Mouse (Mus musculus) spleen, embryonic (tissue): ENCODE data around the gene Srl.
"Not testable (repeated sequence)": the region's sequence is repeated elsewhere in the genome, so short reads cannot be mapped to it uniquely, and the experiment has no call there.

Experiments
- CTCF ChIA-PET: fragments of 350-600 bp; sonication (Branson Sonifier 250); formaldehyde crosslinking; loops from one replicate; lab custom pipeline; 2022; lab: Charles Lee

The Srl gene

DNA sequence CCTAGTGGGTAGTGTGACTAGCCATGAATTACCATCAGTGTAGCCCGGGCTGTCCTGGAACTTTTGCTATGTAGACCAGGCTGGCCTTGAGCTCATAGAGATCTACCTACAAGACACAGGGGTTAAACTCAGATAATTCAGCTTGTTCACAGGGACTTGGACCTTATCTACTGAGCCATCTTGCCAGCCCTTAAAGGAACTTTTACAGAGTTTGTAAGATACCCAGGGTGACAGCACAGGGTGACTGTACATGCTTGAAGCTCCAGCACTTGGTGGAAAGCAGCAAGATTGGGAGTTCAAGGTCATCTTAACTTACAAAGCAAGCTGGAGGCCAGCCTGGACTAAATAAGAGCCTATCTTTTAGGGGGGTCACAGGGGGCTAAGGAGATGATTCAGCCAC lies 13.9 kb upstream of the Srl start:
- CTCF ChIA-PET = no interaction called here

DNA sequence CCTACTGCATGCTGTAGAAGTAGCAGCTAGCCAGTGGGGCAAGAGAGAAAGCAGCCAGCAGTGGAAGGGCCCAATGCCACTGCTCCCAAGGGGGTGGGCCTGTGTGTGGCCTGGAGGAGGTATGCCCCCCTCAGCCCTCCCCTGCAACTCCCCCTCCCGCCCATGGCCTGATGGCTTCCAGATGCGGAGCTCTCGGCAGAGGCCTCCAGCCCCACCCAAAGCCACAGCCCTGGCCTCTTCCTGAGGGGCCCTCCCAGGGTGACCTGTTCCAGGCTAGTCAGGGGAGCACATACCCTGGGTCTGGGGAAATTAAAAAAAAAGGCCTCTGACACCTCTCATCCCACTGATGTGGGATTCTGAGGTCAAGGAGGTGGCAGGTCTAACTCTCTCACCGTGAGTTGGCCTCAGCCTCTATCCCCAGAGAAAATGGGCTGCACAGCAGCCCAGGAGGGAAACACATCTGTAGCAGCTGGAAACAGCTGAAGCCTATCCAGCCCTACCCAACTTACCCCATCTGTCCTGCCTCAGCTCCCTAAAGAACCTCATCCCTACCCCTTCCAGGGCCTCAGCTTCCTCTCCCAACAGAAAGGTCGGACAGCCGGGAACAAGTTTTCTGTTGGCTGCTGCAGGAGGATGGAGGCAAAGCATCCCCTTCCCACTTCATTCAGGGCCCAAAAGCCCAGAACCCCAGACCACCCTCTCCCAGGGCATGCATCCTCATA lies 11.4 kb upstream of the Srl start:
- CTCF ChIA-PET = interaction anchor here (0.6 kb wide), 1 partner anchor 57 kb away, joined by 6 read pairs; no protein-coding TSS in a partner anchor

DNA sequence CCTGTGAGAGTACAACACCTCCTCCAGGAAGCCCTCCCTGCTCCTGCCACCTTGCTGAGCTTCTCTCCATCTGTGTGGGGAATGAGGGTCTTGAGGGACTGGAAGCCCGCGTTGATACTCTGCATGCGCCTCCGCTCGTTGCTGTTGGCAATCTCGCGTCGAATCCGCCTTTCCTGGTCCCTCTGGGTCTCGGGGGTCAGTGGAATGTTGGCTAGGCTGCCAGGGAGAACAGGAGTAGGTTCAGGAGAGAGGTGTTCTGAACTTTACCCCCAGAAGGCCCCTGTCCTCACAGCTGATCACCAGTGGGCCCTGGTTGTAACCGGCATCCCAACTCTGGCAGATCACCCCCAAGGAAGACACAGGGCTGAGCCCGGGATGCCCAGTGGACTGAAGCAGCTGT lies 10.3 kb upstream of the Srl start:
- CTCF ChIA-PET = no interaction called here

DNA sequence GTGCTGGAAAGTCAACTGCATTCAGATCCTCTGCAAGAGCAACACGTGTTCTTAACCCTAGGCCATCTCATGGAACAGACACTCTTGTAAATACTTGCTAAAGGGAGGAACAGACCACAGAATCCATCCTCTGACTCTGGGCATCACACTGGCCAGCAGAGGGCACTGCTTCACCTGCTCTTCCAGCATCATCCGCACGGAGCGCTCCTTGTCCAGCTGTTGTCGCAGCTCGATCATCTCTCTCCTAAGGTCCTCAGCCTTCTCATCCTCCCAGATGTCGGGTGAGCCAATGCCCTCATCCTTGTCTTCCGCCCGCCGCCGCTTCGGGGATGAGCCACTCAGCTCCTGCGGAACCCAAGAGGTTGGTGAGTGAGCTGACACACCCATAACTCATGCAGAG lies 9.4 kb upstream of the Srl start:
- CTCF ChIA-PET = interaction anchor here (0.6 kb wide), 1 partner anchor 50 kb away, joined by 3 read pairs; no protein-coding TSS in a partner anchor

DNA sequence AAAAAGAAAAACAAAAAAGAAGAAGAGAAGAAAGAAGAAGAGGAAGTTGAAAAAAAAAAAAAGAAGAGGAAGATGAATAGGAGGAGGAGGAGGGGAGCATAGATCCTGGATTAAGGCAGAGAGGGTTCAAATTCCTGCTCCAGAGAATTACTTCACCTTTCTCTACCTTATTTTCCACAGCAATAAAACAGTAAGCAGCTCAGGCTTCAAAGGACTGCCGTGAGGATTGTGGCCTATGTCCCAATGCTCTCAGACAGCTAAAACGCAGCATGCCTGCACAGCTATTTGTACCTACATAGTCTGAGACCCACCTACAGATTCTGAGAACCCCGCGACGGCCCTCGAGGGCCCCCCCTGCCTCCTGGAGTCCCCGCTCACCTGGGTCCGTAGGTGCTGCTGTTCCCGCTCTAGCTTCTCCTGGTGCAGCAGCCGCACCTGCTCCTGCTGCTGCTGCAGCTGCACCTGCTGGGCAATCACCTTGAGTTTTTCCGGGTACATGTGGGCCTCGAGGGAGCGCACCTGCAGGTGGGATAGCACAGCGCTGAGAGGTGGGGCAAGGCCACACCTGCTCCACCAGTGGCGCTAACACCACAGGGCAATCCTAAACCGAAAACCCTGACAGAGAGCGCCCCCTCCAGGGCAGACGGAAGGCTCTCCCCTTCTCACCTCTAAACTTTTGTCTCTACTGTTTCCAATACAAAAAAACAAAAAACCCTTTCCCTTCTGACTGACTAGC lies 7.5 kb upstream of the Srl start:
- CTCF ChIA-PET = interaction anchor here (0.7 kb wide), 1 partner anchor 61 kb away, joined by 6 read pairs; no protein-coding TSS in a partner anchor

DNA sequence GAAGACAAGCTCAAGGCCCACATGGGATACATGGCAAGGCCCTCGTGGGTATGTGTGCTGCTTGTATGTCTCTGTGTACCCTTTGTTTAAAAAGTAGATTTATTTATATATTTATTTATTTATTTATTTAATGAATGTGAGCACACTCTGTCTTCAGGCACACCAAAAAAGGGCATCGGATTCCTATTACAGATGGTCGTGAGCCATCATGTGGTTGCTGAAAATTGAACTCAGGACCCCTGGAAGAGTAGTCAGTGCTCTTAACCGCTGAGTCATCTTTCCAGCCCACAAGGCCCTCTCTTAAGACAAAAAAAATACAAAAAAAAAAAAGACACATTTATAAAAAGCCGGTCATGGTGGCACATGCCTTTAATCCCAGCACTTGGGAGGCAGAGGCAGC lies 6.0 kb upstream of the Srl start:
- CTCF ChIA-PET = no interaction called here

DNA sequence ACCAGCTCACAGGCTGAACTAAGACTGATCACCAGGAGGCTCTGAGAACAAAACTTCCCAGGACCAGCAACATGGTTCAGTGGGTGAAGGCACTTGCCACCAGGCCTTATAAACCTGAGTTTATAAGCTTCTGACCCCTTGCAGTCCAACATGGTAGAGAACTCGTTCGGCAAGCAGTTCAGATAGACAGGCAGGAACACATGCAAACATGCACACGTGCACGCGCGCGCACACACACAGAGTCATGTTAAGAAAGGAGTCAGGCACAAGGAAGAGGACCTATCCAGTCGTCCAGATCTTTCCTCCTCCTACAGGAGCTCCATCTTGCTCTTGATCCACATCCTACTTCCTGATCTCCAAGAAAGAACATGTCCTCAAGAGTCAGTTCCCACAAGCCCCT lies 5.2 kb upstream of the Srl start:
- CTCF ChIA-PET = no interaction called here

DNA sequence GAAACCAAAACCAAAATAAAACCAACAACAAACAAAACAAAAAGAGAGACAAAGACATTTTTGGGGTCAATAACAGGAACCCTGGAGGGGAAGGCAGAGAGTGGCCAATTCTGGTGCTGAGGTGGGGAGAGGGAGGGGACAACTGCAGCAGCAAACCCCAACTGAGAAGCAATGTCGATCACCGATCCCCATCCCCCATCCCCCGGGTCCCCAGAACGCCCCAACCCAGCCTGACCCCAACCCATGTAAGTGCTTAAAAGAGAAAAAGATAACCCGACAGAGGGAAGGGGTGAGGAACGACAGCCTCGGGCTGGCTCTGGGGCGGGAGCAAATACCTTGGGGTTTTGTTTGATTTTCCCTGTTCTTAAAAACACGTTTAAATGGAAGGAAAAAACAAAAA lies 3.2 kb upstream of the Srl start:
- CTCF ChIA-PET = no interaction called here

DNA sequence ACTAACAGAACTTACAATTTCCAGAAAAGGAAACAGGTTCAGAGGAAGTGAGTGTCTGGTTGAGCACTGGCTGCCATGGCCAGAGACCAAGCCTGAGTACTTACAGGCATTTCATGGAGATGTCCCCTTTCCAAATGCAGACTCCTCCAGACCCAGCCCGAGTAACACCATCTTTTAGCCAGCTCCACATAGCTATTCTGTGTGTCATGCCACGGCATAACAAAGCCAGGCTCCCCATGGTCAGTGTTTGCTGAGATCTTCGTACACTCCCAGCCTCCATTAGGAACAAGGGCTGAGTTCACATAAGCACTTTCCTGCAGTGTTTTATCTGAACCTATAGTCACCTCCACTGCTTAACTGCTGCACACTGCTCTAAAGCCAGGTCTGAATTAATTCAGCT lies 1.6 kb upstream of the Srl start:
- CTCF ChIA-PET = no interaction called here

DNA sequence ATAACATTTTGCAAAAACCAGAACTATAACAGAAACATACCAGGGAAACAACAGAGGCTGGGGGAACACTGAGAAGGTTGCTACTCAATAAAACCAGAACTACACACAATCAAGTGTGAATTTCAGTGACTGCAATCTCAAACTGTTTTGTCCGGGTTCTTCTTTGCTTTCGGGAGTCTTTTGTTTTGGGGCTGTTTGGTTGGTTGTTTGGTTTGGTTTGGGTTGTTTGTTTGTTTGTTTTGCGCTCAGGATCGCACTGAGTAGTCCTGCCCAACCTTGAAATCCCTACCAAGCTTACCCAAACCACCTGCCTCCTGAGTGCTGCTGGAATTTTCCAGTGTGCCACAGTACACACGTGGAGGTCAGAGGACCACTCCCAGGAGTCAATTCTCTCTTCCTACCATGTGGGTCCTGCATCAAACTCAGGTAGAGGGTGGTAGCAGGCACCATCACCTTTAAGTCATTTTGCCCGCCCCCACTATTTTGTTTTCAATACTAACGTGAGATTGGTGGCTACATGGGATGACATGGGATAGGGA lies 689 bp upstream of the Srl start:
- CTCF ChIA-PET = no interaction called here

DNA sequence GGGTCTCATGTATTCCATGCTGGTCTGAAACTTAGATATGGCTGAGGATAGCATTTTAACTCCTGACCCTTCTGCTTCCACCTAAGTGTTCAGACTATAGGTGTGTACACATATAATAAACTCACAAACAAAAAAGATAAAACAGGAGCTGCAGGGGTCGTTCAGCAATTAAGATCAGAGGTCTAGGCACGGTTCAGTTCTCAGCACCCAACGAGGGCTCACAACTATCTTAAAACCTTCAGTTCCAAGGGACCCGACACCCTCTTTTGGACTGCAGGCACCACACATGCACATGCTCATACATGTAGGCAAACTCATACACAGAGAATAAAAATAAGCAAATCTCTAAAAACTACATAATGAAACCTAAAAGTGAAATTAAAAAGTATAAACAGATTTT lies 583 bp downstream of the Srl start:
- CTCF ChIA-PET = no interaction called here

DNA sequence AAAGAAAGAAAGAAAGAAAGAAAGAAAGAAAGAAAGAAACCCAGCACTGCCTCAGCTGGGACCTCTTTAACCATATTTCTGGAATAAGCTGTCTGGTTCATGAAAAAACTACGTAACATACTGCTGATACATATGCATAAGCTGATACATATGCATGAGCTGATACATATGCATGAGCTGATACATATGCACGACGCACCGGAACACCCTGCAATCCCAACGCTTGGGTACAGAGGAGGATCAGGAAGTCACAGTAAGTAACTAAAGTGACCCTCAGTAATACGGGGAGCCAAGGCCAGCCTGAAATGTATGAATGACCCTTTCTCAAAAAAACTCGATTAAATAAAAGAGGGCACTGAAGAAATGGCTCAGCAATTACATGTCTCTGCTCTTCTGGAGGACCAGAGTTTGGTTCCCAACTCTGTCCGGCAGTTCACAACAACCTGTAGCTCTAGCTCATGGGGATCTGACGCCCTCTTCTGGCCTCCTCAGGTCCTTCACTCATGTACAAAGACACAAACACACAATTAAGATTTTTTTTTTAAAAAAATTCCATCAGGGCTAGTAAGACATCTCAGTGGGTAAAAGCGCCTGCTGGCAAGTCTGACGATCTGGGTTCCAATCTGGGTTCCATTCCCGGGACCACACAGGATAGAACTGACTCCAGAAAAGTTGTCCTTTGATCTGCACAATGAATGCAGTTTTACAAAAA lies 1.4 kb downstream of the Srl start:
- CTCF ChIA-PET = interaction anchor here (0.7 kb wide), 1 partner anchor 20 kb away, joined by 6 read pairs; the partner anchor contains the start of gene Tfap4

DNA sequence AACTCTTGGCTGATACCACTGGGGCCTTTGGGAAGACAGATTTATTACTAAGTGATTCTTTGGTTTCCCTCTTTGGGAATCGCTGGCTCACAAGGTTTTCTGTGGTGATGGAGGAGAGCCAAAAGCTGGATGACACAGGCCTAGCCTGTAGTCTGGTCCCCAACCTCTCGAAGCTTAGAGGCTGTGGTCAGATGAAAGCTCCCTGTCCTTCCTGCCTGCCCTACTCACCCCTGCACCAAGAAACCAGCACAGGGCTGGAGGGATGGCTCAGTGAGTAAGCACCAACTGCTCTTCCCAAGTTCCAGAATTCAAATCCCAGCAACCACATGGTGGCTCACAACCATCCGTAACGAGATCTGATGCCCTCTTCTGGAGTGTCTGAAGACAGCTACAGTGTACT lies 2.1 kb downstream of the Srl start:
- CTCF ChIA-PET = interaction anchor here (0.6 to 0.7 kb wide), 2 partner anchors 20 to 38 kb away, joined by 3 to 6 read pairs; partner anchors contain the start of gene Tfap4

DNA sequence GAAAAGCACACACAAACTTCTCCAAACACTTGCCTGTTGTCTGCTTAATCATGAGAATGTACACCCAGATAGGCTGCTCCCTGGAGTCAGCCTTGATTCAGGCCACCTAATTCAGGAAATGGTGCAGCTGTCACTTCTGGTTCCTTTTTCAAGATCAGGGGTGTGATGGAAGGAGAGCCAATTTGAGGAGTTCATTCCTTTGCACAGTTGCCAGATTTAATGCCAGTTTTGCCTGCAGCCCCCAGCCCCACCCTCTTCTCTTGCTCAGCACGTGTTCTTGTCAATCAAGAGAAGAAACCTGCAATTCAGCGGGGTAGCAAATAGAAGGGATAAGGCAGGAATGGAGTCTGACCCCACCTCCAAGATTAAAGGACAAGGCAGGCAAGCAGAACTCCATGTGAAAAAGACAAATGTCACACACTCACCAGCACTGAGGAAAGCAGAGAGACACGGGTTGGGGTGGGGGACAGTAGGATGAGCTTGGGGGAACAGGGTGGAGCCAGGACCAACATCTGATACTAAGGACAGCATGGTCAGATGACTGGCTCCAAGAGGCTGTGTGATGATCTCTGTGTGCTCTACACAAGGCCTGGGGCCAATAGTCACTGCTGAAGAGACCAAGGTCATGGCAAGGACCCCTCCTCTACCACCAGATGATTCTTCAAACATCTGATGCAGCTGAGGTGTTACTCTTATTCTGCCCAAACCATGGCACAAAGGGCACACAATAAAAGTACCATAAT lies 3.8 kb downstream of the Srl start:
- CTCF ChIA-PET = no interaction called here

DNA sequence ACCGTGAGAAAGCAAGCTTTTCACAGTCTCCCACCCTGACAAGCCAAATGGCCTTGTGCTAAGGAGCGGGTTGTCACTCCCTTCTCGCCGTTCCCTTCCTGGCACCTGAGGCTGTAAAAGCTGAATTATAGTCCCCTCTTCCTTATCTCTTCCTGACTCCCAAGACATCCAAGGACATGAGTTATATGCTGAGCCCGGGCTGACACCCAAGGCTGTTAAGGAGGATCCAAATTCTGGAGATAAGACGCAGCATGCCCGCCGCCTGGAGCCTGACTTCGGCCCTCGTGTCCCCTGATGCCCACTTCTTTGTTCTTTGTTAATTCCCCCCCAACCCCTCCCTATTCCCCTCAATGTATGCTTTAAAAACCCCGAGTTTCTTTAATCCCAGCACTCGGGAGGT lies 14.2 kb downstream of the Srl start:
- CTCF ChIA-PET = not testable (repeated sequence)

DNA sequence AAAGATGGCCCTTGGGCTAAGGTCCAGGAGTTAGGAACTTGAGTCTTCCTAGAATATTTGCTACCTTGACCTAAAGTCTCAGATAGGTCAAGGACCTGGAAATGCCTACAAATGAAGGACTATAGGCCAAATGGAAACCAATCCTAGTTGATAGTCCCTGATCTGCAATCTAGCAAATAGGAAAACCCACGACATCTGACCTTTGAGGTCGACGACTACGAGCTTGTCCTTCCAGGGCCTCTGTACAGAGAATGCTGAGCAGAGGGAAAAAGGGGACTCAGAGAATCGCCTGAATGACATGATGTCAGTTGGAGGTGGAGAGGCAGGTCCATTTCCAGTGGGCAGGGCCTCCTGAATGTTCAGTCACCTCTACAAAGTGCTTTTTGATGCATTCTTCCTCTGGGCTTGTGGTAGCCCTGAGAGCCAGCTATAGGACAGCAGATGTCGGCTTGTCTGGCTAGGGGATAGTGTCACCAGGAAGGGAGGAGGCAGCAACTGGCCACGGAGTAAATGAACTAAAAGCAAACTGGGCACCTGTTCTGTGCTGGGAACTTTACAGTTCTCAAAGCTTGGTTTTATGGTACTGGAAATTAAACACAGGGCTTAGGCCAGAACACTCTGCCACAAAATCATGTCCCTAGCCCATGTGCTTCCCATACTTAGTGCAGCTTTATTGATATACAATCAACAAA lies 18.2 kb downstream of the Srl start:
- CTCF ChIA-PET = interaction anchor here (0.6 kb wide), 1 partner anchor 296 kb away, joined by 3 read pairs; no protein-coding TSS in a partner anchor

DNA sequence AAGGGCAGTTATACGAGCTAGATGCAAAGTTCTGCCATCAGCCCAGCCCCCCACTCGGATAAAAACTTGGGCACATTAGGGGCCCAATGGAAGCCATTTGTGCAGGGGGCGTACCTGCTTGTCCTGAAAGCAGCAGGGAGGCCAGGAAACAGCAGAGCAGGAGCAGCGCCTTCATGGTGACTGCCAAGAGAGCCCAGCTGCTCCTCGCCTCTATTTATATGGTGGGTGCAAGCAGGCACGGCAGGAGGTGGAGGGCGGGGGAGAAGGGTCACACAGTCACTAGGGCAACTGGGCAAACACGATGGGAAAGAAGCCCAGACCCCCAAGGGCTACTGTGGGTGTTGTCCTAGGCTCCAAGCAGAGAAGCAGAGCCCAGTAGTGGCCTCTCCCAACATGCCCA lies 18.7 kb downstream of the Srl start:
- CTCF ChIA-PET = no interaction called here

DNA sequence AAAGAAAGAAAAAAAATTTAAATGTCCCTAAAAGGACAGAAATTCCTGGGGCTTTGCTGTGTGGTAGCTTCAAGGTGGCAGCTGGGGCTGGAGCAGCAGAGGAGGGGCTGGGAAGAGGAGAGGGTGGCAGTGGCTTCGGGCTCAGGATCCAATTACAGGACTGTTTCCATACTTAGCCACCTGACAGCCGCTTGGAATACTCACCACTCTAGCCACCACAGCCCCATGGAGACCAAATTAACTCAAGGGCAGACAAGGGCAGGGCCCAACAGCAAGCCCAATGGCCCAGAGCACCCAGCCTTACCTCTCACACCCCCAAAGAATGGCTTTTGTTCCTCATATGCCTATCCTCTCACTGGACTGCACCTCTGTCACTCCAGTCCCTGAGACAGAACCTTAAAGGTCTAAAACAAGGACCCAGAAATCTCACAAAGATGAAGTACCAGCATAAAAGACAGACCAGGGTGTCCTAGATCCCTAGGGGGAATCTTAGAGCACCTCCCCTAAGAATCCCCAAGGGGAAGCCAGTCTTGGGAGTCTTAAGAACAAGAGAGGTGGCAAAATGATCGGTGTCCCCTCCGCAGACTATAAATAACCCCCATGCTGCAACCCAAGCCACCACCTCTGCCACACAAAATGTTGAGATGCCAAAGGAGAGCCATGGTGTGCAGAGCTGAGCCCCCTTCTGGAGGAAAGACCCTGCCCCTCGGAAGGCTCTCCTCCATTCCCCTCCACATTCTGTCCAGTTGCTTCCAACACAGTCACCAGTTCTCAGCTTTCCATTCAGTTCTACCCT lies 19.7 kb downstream of the Srl start:
- CTCF ChIA-PET = no interaction called here

DNA sequence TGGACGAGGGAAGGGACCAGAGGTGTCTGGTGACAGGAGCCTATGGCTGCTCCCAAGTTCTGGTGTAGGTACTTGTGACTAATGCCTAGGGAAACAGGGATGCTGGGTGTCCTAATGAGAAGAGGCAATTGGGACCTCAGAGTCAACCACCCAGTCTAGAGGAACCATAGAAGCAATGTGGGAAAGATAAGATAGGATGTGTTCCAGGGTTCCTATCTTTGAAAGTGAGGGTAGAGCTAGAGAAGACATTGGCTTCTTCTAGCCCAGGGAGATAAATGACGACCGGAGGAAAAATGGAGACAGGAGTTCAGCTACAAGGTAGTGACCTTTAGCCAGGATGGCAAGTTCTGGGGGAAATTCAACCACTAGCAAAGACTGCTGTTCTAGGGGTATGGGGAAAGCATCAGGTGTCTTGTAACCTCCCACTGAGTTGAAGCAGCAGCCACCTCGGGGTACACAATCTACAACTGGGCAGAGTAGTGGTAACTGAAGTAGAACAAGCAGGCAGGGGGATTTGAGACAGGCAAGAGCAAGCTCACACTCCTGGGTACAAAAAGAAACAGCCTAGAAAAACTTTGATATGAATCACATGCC lies 20.4 kb downstream of the Srl start:
- CTCF ChIA-PET = no interaction called here
